Mouse (Mus musculus) neural tube, embryonic 14.5 days (tissue): ENCODE data around the gene Tmed4. TPM values are rescaled to one million over a fixed set of nuclear protein-coding genes. Genes with fewer than 3 reads are reported as not detected.
A peak's percentile ranks its signal among the peaks of the same experiment; 100 is the strongest.

Experiments
- ATAC-seq: fragments of 200-750 bp; cut with Nextera tagmentation; 2 replicates; pipeline ENCODE4 v1.8.0; 2017; ENCODE audit warnings: low read depth, mild to moderate bottlenecking, moderate TSS enrichment, moderate library complexity
- H3K27ac ChIP-seq: fragments of 300-500 bp; sonication (generic); 2 replicates; pipeline ENCODE4 v1.5.1; 2014; ENCODE audit warnings: low read depth, mild to moderate bottlenecking, control low read depth, low read length, moderate library complexity, mixed read lengths
- H3K27me3 ChIP-seq: fragments of 300-500 bp; sonication (generic); 2 replicates; pipeline ENCODE4 v1.6.1; 2014; ENCODE audit warnings: low read length; ENCODE audit not compliant: control insufficient read depth, insufficient read depth
- H3K36me3 ChIP-seq: fragments of 300-500 bp; sonication (generic); 2 replicates; pipeline ENCODE4 v1.6.1; 2014; ENCODE audit warnings: low read length, mixed read lengths; ENCODE audit not compliant: control insufficient read depth, insufficient read depth
- H3K4me1 ChIP-seq: fragments of 300-500 bp; sonication (generic); 2 replicates; pipeline ENCODE4 v1.6.1; 2014; ENCODE audit warnings: low read length; ENCODE audit not compliant: control insufficient read depth, insufficient read depth
- H3K4me2 ChIP-seq: fragments of 300-500 bp; sonication (generic); 2 replicates; pipeline ENCODE4 v1.6.1; 2014; ENCODE audit warnings: mild to moderate bottlenecking, low read depth, low read length, control low read depth
- H3K4me3 ChIP-seq: fragments of 300-500 bp; sonication (generic); 2 replicates; pipeline ENCODE4 v1.5.1; 2014; ENCODE audit warnings: low read depth, low read length, control low read depth, mixed read lengths
- H3K9ac ChIP-seq: fragments of 300-500 bp; sonication (generic); replicated peaks from 2 replicates; pipeline ENCODE4 v1.6.1; 2014; ENCODE audit warnings: low read depth, mild to moderate bottlenecking, control low read depth, low read length, mixed read lengths
- H3K9me3 ChIP-seq: fragments of 300-500 bp; sonication (generic); 2 replicates; pipeline ENCODE4 v1.6.1; 2016; ENCODE audit warnings: low read length; ENCODE audit not compliant: control insufficient read depth
- WGBS: fragments of 180-500 bp; shearing (Covaris S2); extraction: QIAGEN DNeasy Blood & Tissue Kit; methylation state at CpG from one replicate; pipeline ENCODE4 v1.1.7; 2014; 5-methylcytosine and 5-hydroxymethylcytosine counted together
- polyA plus RNA-seq: library from polyadenylated mRNA; unstranded; fragments of >200 nt; fragmentation: Nextera tagmentation; extraction: Ambion mirVana; gene quantifications from 2 replicates; pipeline ENCODE4 v1.2.1, GENCODE M21; 2014

Gene Tmed4
- polyA plus RNA-seq, 1 experiment from 2014 or later: 133 TPM

DNA sequence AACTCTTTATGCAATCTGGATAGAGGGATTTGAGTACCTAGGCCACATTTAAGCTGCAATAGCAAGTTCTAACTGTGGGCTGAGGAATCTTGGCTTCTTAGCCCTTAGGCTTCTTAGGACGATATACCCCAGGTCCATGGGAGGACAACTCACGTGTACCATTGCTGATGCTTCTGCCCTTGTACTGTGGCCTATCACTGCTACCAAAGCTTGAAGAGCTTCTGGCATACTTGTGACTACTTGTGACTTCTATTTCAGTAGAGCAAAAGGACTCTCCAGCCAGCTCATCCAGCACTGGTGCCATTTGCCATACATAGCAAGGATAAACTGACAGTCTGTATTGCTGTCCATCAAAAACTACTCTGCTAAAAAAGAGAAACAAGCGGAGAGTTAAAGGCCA lies 15.5 kb upstream of the Tmed4 start:
- H3K9ac ChIP-seq: no peak overlapping the region
- H3K27ac ChIP-seq: no peak overlapping the region
- WGBS: 94% methylated on average over 3 of the region's 3 CpGs
- H3K4me2 ChIP-seq: no peak overlapping the region
- no peaks in the 10 kb centered on the region for H3K27me3 ChIP-seq
- H3K36me3 ChIP-seq: no peaks in the 10 kb centered on the region
- H3K4me1 ChIP-seq: peaks cover 6% of the 10 kb centered on the region
- ATAC-seq: no peak
- no peak overlapping the region for H3K4me3 ChIP-seq
- H3K9me3 ChIP-seq: no peaks in the 10 kb centered on the region

DNA sequence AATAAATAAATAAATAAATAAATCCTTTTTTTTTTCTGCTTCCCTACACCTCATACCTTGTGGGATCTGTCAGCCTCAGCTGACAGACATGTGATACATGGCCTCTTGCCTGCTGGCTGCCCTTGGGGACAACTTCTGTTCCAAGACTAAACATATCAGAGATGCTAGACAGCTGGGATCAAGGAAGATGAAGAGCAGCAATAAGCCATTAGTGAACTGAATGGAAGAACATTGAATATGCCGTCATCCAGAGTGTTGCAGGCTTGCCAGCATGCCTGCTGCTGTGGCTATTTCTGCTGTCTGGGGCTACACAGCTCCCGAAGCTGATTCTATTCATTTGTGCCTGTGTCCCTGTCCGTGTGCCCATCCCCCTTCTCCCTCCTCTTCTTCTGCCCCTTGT lies 8.3 kb upstream of the Tmed4 start:
- Histone ChIP-seq H3K4me1 (no peaks in the 10 kb centered on the region), H3K9me3 (no peaks in the 10 kb centered on the region), H3K4me3 (no peak overlapping the region), H3K36me3 (no peaks in the 10 kb centered on the region), H3K27me3 (no peaks in the 10 kb centered on the region), H3K9ac (no peak overlapping the region), H3K4me2 (no peak overlapping the region), H3K27ac (no peak overlapping the region)
- ATAC-seq: no peak
- 60% methylated on average over 3 of the region's 3 CpGs for WGBS

DNA sequence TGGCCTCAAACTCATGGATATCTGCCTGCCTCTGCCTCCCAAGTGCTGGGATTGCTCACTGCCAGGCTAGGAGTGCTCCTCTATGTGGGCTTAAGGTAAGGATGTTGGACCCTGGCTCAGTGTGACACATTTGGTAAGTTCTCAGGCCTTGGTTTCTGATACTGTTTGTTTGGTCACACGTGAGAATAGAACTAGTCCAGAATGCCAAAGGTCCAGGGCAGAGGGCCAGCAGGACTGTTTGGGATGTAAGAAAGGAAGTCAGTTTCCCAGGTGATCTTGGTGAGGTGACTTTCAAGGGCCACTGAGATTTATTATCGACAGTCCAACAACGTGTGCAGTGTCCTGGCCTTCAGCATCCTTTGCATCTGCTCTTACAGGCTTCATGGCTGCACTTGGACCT lies 1.8 kb upstream of the Tmed4 start:
- Histone ChIP-seq H3K4me2 (no peak overlapping the region), H3K27ac (no peak overlapping the region), H3K9me3 (no peaks in the 10 kb centered on the region), H3K36me3 (peaks cover 3% of the 10 kb centered on the region; the same call in 1 of the 2 replicates), H3K4me1 (peaks cover 15% of the 10 kb centered on the region), H3K4me3 (no peak overlapping the region), H3K9ac (no peak overlapping the region), H3K27me3 (no peaks in the 10 kb centered on the region)
- no peak for ATAC-seq
- whole genome bisulfite sequencing: 76% methylated on average over 3 of the region's 3 CpGs

DNA sequence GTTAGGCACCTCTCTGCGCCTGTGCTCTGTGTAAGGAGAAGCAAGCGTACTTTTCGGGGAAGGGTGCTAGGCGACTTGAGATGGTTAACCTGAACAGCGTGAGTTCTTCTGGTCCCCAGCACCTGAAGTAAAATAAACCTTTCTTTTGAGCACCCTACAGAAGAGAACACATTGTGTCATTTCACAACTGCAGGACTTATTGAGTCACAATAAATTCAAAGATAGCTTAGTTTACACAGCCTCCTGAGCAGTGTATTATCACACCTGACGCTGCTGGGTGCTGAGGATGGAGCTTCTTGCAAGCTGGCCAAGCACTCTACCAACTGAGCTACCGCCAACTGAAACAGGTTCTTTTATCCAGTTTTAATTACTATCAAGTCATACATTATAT lies 419 bp upstream of the Tmed4 start:
- Histone ChIP-seq H3K27ac (peak overlapping the region; percentile 75), H3K27me3 (no peaks in the 10 kb centered on the region), H3K4me1 (peaks cover 15% of the 10 kb centered on the region), H3K9me3 (no peaks in the 10 kb centered on the region), H3K36me3 (peaks cover 16% of the 10 kb centered on the region), H3K9ac (peak overlapping the region; percentile 53), H3K4me2 (peak overlapping the region; percentile 97), H3K4me3 (peak overlapping the region; percentile 94)
- WGBS: 21% methylated on average over 7 of the region's 7 CpGs
- ATAC-seq: no peak; the same call in 1 of the 2 replicates

DNA sequence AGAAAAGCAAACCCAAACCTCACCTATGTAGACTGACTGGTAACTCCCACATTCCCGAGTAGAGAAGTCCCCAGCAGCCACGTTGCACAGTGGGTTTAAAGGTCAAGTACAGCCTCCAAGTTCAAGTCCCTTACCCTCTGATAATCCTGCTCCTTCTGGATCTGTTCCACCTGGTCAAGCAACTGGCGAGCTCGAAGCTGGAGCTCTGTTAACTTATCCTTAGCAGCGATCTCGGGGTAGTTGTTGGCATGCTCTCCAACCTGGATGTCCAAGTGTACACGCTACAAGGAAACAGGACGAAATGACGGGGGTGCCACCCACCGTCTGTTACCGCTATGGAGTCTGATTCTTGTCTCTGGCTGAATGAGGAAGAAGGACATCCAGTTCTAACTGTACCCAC lies 1.1 kb downstream of the Tmed4 start:
- H3K4me1 ChIP-seq: peaks cover 15% of the 10 kb centered on the region
- no peaks in the 10 kb centered on the region for H3K9me3 ChIP-seq
- H3K4me3 ChIP-seq: peak overlapping the region; percentile 94
- no peaks in the 10 kb centered on the region for H3K27me3 ChIP-seq
- H3K27ac ChIP-seq: no peak overlapping the region
- H3K36me3 ChIP-seq: peaks cover 16% of the 10 kb centered on the region
- H3K4me2 ChIP-seq: peak overlapping the region; percentile 97
- H3K9ac ChIP-seq: peak overlapping the region; percentile 87
- no peak for ATAC-seq
- WGBS: 63% methylated on average over 11 of the region's 11 CpGs

DNA sequence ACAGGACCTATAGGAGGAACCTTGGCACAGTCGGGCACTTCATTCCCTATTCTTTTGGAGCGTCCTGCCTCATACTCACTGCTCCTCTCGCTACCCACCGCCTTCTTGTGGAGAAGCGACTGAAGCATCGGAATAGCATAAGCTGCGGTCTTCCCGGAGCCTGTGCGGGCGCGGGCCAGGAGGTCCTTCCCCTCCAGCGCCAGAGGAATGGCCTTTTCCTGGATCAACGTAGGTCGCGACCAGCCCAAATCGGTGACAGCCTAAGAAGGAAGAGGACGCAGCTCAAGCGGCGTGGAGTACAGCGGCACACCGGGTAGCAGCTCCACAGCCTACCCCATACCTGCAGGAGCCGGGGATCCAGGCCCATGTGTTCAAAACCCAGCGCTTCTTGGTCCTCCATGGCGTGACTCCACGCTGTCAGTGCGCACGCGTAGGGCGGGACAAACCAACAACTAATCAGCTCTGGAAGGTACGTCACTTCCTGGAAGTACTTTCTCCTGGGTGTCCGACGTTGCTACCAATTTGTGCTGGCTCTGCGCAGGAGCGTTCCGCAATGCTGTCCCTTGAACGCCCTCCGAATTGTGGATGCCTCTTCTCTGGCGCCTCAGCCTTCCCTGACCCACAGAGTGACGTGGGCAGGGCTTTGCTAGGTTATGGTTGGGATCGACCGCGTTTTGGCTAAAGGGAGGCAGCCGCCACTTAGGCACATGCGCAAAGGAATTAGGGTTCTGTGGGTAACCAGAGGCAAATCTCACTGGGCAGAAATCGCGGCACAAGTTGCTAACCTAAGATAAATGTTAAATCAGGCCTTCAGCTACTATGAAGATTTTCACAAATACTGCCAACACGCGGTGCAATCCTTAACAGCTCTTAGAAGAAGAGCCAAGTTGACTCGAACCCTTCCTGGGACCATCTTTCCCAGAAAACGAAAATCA lies 7.1 kb downstream of the Tmed4 start, which contains the start of gene Ddx56:
Gene Ddx56 (minus strand): TSS at position 453 of the 935 bp plus-strand sequence.
- Histone ChIP-seq H3K9ac (peak within 1 kb of the TSS; percentile 65), H3K9me3 (no peaks in the 10 kb centered on the region), H3K4me3 (peak within 1 kb of the TSS; percentile 73), H3K27me3 (no peaks in the 10 kb centered on the region), H3K27ac (peak within 1 kb of the TSS; percentile 93), H3K36me3 (peaks cover 48% of the 10 kb centered on the region), H3K4me1 (peaks cover 9% of the 10 kb centered on the region), H3K4me2 (peak within 1 kb of the TSS; percentile 90)
- WGBS: 2% methylated on average over 50 of the region's 50 CpGs
- ATAC-seq: peak; percentile 96

DNA sequence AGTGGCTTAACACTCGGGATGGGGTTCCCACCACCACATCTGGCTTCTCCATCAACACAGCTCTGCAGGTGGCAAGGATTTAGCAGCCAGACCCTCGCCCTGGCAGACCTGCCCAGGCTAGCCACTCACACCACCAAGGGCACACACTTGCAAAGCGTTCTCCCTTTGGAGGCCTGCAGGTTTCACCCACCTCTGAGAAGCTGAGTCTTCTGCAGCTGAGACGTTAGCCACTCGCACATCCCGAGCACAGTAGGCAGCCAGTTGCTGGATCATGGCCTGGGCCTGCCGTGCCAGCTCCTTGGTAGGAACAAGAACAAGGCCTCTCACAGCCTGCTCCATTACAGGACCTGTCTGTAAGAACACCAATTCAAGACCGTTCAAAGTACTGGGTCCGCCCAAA lies 8.0 kb downstream of the Tmed4 start:
- Histone ChIP-seq H3K36me3 (peaks cover 55% of the 10 kb centered on the region), H3K9ac (peak overlapping the region; percentile 64), H3K9me3 (no peaks in the 10 kb centered on the region), H3K27ac (no peak overlapping the region), H3K4me1 (peaks cover 8% of the 10 kb centered on the region), H3K27me3 (no peaks in the 10 kb centered on the region), H3K4me3 (peak overlapping the region; percentile 73), H3K4me2 (peak overlapping the region; percentile 90)
- no peak for ATAC-seq
- 73% methylated on average over 9 of the region's 9 CpGs for WGBS

DNA sequence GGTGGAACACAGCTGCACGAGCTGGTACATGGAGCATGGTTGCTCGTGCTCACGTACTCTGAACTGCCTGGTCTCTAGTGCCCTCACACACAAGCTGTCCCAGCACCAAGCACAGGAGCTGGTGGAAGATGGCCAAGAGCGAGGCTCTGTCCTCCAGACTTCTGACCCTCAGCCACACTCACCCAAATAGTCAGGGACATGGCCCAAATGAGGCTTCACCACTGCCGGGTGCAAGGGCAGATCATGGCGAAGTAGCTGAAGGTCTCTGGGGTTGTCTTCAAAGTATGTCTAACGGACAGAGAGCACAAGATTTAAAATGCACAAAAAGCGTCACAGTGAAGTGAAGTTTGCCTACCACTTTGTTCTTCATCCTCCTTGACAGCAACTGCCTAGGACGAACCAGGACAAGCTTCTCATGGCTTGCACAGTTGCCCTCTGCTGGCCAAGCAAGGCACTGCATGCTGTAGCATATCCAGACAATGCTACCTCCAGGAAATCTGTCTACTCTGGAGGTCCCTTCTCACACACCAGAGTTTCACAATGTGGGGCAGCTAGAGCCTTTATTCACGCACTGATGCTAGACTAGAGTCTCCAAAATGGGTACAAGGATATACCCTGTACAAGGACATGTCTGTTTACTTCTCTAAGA lies 13.1 kb downstream of the Tmed4 start:
- peak; percentile 50; the same call in 1 of the 2 replicates for ATAC-seq
- Histone ChIP-seq H3K9me3 (no peaks in the 10 kb centered on the region), H3K27me3 (no peaks in the 10 kb centered on the region), H3K4me2 (no peak overlapping the region), H3K4me3 (no peak overlapping the region), H3K9ac (no peak overlapping the region), H3K36me3 (peaks cover 78% of the 10 kb centered on the region), H3K27ac (no peak overlapping the region), H3K4me1 (peaks cover 3% of the 10 kb centered on the region)
- WGBS: 81% methylated on average over 10 of the region's 10 CpGs

DNA sequence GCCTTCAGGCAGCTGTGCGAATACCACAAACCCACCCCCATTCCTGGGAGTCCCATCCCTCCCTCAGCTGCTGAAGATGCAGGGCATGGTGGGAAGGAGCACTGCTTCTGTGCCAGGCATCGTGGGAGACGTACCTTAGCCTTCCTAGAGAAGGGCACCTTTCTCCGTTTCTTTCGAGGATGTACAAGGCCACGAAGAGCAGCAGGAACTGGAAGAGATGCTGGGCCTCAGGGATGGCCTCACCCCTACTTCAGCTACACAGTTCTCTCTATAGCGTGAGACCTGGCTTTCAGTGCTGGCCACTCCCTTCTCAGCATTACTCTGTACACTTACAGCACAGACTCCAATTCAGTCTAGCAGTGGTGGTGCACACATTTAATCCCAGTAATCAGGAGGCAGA lies 15.3 kb downstream of the Tmed4 start:
- 95% methylated on average over 7 of the region's 7 CpGs for WGBS
- no peak overlapping the region for H3K4me2 ChIP-seq
- H3K27ac ChIP-seq: no peak overlapping the region
- H3K4me3 ChIP-seq: no peak overlapping the region
- ATAC-seq: no peak
- H3K4me1 ChIP-seq: no peaks in the 10 kb centered on the region
- H3K27me3 ChIP-seq: no peaks in the 10 kb centered on the region
- peaks cover 59% of the 10 kb centered on the region for H3K36me3 ChIP-seq
- H3K9ac ChIP-seq: no peak overlapping the region
- H3K9me3 ChIP-seq: no peaks in the 10 kb centered on the region
